Mouse (Mus musculus): ENCODE measurements around the gene Fbxl2. TPM values are rescaled to one million over a fixed set of nuclear protein-coding genes. Genes with fewer than 3 reads are reported as not detected.
A peak's percentile ranks its signal among the peaks of the same experiment; 100 is the strongest.
"Not testable (repeated sequence)": the region's sequence is repeated elsewhere in the genome, so short reads cannot be mapped to it uniquely, and the experiment has no call there.

The Fbxl2 gene
- 1 to 10 TPM; 1.5 to 2.3 TPM for total RNA-seq (2021)

DNA sequence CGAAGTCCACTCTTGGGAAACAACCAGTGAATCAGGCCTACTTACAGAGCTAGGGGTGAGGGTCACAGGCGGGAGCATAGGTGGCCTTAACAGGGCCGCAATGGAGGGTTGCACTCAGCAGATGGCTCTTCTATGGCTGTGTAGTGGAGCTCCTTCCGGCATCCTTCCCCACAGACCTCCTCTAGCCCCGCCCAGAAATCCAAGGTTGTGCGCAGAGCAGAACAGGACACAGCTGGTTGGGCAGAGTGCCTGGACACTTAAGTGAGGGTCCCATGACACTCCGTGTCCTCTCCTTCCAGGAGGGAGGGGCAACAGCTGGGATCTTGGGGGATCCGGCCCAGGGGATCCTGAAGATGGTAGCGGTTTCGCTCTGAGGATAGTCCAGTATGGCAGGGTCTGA is at the start of gene Fbxl2:
Gene Fbxl2, minus strand, starts transcription at position 164 of the 400 bp plus-strand sequence.
- intact Hi-C loops (cut with DNase I): no loop called here
- no peak for DNase-seq

DNA sequence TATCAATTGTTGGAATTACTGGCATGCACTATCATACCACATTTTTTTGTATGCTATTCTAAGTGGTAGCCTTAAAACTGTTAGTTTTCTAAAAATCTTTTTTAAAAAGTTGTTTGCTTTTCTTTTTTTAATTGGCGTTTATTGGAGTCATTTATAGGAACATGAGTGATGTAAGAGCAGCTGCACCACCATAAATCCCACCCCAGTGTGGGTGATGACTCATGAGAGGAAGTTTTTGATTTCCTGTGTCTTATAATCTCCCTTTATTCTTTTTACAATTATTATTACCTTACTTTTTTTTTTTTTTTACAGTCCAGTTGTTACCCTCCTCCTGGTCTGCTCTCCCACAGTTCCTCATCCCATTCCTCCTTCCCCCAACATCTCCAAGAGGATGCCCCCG is 48.9 kb upstream of the Fbxl2 start:
- no peak for DNase-seq
- intact Hi-C loops (cut with DNase I): no loop called here

DNA sequence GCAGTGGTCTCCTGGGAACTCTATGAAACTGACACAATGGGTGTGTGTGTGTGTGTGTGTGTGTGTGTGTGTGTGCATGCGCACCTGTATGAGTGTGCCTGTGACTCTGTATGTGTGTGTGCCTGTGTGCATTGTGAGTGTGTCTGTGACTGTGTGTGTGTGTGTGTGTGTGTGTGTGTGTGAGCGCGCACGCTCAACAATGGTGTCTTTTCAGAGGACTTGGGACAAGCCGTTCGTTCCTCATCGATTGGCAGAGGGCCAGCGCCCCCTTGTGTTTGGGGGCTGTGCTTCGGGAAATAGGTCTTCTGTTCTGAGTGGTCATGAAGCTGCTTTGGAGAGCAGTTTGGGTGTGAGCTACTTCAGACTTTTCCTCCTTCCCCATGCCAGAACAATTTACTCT is 46.2 kb upstream of the Fbxl2 start:
- intact Hi-C loops (cut with DNase I); DNase-seq: not testable (repeated sequence)

DNA sequence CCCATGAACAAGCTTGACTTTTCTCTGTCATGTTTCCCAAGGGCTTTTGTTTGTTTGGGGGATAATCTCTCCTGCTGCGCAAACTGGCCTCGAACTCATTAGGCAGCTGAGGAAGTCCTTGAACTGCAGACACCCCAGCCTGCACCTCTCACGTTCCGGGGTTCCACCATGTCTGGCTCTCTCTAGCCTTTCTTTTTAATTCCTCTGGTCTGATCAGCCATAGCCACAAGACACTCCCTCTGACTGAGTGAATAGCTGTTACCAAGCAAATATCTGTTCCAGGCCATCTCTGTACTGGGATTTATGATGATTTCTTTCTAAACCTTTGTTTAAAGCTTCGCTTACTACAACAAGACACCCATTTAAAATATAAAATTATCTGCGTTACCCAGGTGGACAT is 42.9 kb upstream of the Fbxl2 start:
- DNase-seq; intact Hi-C loops (cut with DNase I): not testable (repeated sequence)

DNA sequence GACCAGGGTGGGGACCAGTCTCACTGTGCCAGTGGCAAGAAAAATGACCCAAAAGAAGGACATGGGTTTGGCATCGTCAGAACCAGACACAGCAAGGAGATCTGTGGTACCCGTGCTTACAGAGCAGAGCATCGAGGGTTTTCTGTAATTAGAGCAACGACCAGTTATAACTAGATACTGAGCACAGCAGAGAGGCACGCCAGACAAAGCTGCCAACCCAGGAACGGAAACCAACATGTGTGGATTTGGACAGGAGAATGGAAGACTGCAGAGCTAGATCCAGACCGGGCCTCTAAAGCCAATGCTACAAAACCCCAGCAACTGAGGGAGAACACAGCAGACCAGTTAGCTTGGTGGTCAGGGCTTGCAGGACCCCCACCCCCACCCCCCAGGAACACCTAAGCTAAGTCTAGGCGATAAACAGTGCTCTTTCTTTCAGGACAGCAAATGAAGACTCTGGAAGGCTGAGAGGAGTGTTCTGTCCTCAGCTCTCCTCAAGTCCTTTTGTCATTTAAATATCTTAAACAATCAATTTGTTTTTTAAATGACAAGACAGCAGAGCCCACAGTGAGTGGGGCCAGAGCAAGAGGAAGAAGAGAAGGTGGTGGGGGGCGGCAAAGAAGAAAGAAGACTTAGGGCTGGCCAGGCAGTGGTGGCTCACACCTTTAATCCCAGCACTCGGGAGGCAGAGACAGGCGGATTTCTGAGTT is 41.3 kb upstream of the Fbxl2 start:
- intact Hi-C loops (cut with DNase I): no loop called here
- no peak for DNase-seq

DNA sequence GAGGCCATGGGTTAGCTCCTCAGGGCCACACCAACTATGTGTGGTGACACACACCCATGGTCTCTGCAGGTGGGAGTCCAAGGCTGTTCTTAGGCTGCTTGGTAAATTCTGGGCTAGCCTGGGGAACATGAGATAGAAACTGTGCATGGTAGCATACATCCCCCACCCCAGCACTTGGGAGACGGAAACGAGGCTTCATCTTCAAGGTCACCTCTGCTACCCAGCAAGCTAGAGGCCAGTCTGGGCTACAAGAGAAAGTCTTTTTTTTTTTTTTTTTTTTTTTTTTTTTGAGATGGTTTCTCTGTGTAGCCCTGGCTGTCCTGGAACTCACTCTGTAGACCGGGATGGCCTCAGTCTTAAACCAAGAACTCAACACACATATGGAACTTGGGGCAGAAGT is 40.4 kb upstream of the Fbxl2 start:
- intact Hi-C loops (cut with DNase I): no loop called here
- DNase-seq: no peak

DNA sequence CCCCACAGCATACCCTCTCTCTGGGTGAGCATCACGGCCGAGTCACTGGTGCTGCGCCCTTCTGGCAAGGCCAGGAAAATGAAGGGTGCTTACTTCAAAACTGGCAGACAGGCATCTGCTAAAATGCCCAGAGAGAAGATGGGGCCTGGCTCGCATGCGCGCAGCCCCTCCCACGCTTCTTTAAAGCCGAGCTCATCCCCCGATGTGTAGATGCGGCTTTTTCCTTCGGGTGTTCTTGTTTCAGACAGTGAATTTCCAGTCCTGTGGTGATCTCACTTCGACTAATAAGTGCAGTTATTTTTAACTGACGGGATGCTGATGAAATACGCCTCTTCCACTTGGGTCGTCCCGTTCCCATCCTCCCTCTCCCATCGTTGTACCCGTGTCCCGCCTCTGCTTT is 27.7 kb upstream of the Fbxl2 start:
- intact Hi-C loops (cut with DNase I): no loop called here
- DNase-seq: no peak

DNA sequence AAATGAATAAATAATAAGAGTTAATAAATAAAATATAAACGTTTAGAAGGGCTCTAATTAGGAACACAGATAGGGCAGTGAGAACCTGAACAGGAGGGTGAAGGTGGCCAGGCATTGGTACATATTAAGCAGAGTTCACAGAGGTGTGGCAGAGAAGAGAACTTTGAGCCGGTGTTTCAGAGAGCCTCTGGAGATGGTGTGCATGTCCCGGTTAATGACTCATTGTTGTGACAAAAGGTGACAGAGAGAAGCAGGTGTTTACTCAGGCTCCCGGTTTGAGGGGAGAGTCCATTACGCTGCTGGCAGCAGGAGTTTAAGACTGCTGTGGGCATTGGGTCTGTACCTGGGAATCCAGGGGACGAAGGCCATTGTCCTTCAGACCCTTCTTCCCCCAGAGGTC is 23.4 kb upstream of the Fbxl2 start:
- DNase-seq: no peak
- intact Hi-C loops (cut with DNase I): no loop called here

DNA sequence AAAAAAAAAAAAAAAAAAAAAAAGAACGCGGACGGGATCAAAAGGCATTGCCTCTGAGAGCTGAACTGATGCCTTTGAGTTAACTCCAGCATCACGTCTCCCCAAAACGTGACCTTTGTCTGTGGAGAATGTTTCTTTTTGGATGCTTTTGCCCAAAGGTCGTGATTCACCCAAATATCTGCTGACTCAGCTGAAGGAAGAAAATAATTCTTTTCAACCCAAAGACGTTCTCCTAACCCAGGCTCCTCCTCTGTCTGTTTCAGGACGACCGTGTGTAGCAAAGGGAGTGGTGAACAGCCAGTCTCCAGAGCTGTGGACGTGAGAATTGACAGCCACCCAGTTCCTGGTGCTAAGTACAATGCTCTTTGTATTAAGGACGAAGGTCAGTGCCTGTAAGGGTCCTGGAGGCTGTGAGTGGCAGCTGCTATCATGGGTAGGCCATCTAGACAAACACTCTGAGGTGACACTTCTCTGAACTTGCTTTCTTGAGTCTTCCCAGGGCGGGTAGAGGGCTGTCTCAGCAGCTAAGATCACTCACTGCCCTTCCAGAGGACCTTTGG is 22.6 kb upstream of the Fbxl2 start:
- intact Hi-C loops (cut with DNase I): no loop called here

DNA sequence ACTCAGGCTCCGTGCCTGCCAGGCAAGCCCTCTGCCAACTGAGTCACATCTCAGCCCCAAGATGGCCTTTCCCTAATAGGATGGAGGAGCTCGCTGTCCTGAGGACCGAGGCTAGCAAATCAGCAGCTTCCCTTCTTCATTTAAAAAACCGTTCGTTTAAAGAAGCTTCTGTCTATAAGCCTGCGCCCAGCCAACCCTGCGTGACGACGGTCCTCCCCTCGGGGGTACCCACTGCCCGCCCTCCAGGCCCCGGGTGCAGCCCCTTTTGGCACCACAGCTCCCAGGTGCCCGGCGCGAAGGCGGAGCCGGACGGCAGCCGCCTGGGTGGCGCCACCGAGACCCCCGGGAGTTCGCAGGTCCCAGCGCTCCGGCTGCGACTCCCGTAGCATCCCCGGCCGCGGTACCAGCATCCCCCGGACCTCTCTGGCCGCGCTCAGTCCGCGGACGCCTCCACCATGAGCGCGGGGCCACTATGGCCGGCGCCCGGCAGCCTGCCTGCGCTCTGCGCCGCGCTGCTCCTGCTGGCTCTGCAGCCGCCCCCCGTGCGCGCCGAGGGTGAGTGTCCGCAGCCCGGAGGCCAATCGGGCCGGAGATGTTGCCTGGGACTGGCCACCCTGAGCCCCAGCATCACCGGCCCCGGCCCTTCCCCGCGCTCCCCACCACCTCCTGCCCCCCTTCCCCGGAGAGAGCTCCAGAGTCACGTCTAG is 11.3 kb upstream of the Fbxl2 start, which contains the start of gene Susd5:
Gene Susd5, plus strand, starts transcription at position 51 of the 707 bp plus-strand sequence.
- intact Hi-C loops (cut with DNase I): no loop called here
- DNase-seq: no peak

More for the DNA sequence above, 22.6 kb upstream of the Fbxl2 start:
- DNase-seq: no peak

DNA sequence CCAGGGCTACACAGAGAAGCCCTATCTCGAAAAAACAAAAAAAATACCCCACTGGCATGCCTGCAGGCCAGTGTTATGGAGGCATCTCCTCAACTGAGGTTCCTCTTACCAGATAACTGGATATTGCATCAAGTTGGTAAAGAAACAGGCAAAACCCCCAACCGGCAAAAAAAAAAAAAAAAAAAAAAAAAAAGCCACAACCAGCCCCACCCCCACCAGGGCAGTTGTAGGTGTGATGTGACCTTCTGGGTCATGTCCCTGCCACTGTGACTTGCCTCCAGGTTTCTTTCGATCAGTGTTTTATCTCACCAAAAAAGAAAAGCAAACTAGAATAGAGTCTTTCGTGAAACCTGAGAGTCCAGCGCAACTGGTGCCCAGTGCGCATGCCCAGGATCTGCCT is 6.9 kb upstream of the Fbxl2 start:
- intact Hi-C loops (cut with DNase I): no loop called here
- DNase-seq: no peak

DNA sequence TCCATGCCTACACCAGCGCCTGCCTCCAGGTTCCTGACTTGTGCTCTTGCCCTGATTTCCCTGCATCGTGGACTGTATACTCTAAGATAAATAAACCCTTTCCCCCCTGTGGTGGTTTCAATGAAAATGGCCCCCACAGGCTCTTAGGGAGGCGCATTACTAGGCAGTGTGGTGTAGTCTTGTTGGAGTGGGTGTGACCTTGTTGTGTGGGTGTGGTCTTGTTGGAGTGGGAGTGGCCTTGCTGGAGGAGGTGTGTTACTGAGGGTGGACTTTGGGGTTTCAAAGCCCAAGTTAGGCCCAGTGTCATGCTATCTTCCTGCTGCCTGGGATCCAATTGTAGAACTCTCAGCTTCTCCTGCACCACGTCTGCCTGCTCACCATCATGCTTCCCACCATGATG is 6.0 kb upstream of the Fbxl2 start:
- intact Hi-C loops (cut with DNase I): no loop called here
- no peak for DNase-seq

DNA sequence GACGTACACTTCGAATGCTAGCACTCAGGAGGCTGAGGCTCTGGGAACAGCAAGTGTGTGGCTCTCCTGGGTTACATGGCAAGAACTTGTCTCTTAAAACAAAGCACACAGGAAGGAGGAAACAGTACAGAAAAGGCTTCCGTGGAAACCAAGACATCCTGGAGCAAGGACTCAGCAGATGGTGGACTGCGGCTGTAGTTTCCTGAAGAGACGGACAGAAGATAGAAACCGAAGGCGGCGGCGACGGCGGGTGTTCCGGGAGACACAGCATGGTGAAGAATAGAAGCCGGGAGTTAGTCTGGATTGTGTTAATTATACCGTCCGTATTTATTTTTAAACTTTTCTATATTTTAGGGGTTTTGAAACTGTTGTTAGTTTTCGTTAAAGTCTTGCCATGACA is 4.8 kb upstream of the Fbxl2 start:
- intact Hi-C loops (cut with DNase I): no loop called here
- no peak for DNase-seq

DNA sequence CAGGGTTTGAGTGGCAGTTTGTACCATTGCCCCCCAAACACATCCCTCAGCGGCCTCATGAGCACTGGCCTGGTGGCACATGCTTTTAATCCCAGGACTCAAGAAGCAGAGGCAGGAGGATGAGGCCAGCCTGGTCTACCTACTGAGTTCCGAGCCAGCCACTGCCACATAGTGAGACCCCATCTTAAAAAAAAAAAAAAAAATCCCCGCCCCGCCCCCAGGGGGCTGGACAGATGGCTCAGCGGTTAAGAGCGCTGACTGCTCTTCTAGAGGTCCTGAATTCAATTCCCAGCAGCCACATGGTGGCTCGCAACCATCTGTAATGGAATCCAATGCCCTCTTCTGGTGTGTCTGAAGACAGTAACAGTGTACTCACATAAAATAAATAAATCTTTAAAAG is 4.1 kb upstream of the Fbxl2 start:
- intact Hi-C loops (cut with DNase I): no loop called here

DNA sequence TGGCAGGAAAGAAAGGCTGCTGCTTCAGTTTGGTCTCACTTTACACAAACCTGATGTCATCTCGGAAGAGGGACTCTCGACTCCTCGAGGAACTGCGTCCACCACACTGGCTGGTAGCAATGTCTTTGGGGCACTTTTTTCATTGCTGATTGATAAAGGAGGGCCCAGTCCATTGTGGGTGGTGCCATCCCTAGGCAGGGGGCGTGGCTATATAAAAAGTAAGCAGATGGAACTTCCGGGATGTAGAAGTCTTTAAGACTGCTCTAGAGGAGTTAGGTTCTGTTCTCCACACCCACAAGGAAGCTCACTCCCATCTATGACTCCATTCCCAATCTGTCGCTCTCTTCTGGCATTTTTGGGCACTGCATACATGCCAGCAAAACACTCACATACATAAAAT is 685 bp upstream of the Fbxl2 start:
- intact Hi-C loops (cut with DNase I): no loop called here
- DNase-seq: no peak

More for the DNA sequence above, 4.1 kb upstream of the Fbxl2 start:
- no peak for DNase-seq

DNA sequence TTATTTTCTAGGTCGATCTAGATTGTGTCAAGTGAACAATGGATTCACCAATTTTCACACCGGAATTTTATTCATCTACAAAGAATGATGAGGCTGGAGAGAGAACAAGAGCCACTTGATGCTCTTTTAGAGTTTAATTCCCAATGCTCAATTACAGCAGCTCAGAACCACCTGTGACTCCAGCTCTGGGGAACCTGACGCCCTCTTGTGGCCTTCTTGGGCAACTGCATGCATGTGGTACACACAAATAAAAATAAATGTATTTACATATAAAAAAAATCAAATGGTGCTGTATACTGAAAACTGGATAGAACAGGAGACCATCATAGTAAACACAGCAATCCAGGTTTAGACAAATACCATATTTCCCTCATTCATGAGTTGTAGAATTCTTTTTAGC is 1.5 kb downstream of the Fbxl2 start:
- no peak for DNase-seq
- intact Hi-C loops (cut with DNase I): loop anchor here (5.0 kb wide), 1 partner anchor 52 kb away; no protein-coding TSS in a partner anchor

DNA sequence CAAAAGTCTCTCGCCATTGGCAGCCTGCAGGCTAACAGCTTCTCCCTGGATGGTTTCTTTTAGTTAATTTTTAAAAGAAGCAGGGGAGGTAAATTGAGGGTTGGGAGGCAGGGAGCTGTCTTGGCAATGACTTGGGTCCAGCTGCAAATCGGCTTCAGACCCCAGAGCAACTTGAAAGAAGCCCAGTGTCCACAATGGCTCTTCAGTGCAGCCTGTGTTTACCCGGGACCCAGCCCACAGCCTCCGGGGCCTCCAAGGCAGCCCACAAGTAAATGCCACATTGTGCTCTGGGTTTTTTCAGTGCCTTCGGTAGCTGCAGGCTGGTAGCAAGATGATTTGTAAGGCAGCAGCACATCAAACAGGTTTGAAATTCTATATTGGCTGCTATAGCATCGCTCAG is 3.5 kb downstream of the Fbxl2 start:
- DNase-seq: no peak
- intact Hi-C loops (cut with DNase I): loop anchor here (5.0 kb wide), 1 partner anchor 50 kb away; no protein-coding TSS in a partner anchor

DNA sequence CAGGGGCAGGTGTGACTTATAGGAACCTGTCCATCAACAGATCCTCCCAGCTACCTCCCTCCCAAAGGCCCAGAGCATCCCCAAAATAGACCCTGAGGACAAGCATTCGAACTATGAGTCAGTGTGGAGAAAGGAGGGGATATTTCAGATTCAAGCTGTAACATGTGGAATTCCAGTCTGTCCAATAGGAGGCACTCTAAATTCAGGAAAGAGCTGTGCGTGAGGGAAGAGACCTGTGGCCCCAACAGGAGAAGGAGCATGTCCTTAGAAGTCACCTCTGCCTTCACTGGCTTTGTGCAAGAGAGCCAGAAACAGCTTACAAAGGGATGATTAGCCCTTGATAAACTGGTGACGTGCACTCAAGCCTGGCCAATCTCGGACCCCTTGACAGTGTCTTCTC is 5.0 kb downstream of the Fbxl2 start:
- intact Hi-C loops (cut with DNase I): loop anchor here (5.0 kb wide), 1 partner anchor 49 kb away; no protein-coding TSS in a partner anchor
- DNase-seq: no peak

DNA sequence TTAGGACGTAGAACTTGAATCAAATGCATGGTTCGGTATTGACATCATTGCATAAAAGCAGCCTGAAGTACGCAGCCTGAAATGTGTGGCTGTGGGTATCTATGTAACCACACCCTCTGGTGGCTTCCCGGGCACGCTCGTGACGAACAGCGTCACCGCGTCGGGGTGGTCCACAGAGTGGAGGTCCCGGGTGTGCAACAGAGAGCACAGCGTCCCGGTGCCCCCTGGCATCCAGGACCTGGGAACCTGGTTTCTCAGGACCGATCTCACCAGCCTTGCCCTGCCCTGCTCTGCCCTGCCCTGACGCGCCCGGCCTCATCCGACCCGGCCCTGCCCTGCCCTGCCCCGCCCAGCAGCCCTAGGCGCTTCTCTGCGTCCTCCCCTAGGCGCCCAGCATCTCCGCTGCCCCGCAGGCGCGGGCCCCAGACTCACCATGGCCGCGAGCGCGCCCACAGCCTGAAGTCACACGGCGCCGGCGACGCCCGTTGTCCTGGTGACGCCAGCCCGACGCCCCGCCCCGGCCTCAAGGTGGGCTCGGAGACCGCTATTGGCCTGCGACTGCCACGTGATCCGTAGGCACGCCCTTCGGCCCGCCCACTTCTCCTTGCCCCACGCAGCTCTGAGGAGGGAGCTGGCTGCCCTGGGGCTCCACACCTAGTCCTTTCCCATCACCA is 19.6 kb downstream of the Fbxl2 start:
- intact Hi-C loops (cut with DNase I): no loop called here
- peak; percentile 64 to 76 for DNase-seq

DNA sequence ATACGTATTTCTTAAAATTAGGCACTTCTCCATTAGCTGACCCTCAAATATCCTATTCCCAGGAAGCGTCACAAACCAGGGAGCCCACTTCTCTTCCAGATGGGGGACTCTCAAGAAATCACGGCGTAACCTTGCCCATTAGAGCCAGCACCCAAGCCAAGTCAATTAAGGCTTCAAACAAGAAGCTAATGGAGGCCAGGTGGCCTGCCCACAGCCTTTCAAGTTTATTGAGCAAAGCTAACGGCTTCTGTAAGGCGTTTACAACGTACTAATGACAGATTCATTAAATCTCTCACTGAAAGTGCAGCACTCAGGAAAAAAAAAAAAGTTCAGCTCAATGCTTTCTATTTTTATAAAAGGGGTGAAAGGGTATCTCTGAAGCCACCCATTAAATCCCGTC is 20.1 kb downstream of the Fbxl2 start:
- no peak for DNase-seq
- intact Hi-C loops (cut with DNase I): no loop called here

DNA sequence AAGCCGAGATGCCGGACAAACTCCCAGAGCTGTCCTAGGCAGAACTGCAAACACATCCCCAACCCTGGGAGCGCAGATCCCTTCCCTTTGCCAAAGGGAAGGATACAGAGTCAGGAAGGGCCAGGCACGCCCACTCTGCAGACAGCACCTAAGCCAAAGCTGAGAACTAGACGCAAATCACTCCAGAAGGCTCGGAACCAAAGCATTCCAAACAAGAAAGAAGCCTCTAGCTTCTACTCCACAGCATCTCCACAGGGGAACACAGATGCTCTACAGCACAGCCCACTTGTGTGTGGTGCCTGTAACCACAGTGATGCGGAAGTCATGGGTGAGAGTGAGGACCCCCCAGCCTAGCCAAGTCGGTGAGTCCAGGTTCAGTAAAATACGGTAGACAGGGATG is 20.8 kb downstream of the Fbxl2 start:
- DNase-seq: no peak
- intact Hi-C loops (cut with DNase I): no loop called here

Data from heart, postnatal 10 days (tissue).